Mouse (Mus musculus): Measurements from ENCODE around the gene Lgals12.
A peak's percentile ranks its signal among the peaks of the same experiment; 100 is the strongest.

The Lgals12 gene

GRCm38 (mm10) chr19:7606801-7607689, at the start of gene Lgals12:
TSS of gene Lgals12 (minus strand) at chr19:7607193.
- no peak for DNase-seq (ENCODE audit: low spot score in 2 of 2)

- no peak for DNase-seq (ENCODE audit: low spot score in 2 of 2)
These were observed 42.1 kb upstream of the Lgals12 start for GRCm38 (mm10) chr19:7648913-7649666.

- DNase-seq (ENCODE audit: low spot score in 2 of 2), result no peak
These were observed 26.8 kb upstream of the Lgals12 start for GRCm38 (mm10) chr19:7633786-7634185.

- DNase-seq (ENCODE audit: low spot score in 2 of 2), result no peak
These were observed 26.0 kb upstream of the Lgals12 start for GRCm38 (mm10) chr19:7633021-7633420.

GRCm38 (mm10) chr19:7617696-7618095, 10.7 kb upstream of the Lgals12 start:
- DNase-seq (ENCODE audit: low spot score in 2 of 2), result peak in 1 of 2 experiments; percentile 22

GRCm38 (mm10) chr19:7617085-7617484, 10.1 kb upstream of the Lgals12 start:
- no peak for DNase-seq (ENCODE audit: low spot score in 2 of 2)

GRCm38 (mm10) chr19:7616231-7616930, 9.4 kb upstream of the Lgals12 start:
- no peak for DNase-seq (ENCODE audit: low spot score in 2 of 2)

- DNase-seq (ENCODE audit: low spot score in 2 of 2), result no peak
These were observed 6.2 kb upstream of the Lgals12 start for GRCm38 (mm10) chr19:7613151-7613550.

- no peak for DNase-seq (ENCODE audit: low spot score in 2 of 2)
These were observed 5.2 kb upstream of the Lgals12 start, which contains the start of gene Hrasls5 for GRCm38 (mm10) chr19:7611942-7612757. TSS of gene Hrasls5 (plus strand) at chr19:7612541.

GRCm38 (mm10) chr19:7607690-7608201, 753 bp upstream of the Lgals12 start:
- no peak for DNase-seq (ENCODE audit: low spot score in 2 of 2)

GRCm38 (mm10) chr19:7605930-7606783, 836 bp downstream of the Lgals12 start:
- no peak for DNase-seq (ENCODE audit: low spot score in 2 of 2)

GRCm38 (mm10) chr19:7605013-7605412, 2.0 kb downstream of the Lgals12 start:
- DNase-seq (ENCODE audit: low spot score in 2 of 2), result no peak

GRCm38 (mm10) chr19:7604107-7604506, 2.9 kb downstream of the Lgals12 start:
- no peak for DNase-seq (ENCODE audit: low spot score in 2 of 2)

GRCm38 (mm10) chr19:7601551-7601950, 5.4 kb downstream of the Lgals12 start:
- DNase-seq (ENCODE audit: low spot score in 2 of 2), result no peak

- no peak for DNase-seq (ENCODE audit: low spot score in 2 of 2)
These were observed 8.5 kb downstream of the Lgals12 start for GRCm38 (mm10) chr19:7598481-7598880.

- no peak for DNase-seq (ENCODE audit: low spot score in 2 of 2)
These were observed 11.5 kb downstream of the Lgals12 start for GRCm38 (mm10) chr19:7595534-7595933.

- DNase-seq (ENCODE audit: low spot score in 2 of 2), result no peak
These were observed 15.0 kb downstream of the Lgals12 start for GRCm38 (mm10) chr19:7592018-7592417.

GRCm38 (mm10) chr19:7590795-7591194, 16.2 kb downstream of the Lgals12 start:
- DNase-seq (ENCODE audit: low spot score in 2 of 2), result no peak

GRCm38 (mm10) chr19:7585764-7586163, 21.2 kb downstream of the Lgals12 start:
- no peak for DNase-seq (ENCODE audit: low spot score in 2 of 2)

GRCm38 (mm10) chr19:7585279-7585678, 21.7 kb downstream of the Lgals12 start:
- DNase-seq (ENCODE audit: low spot score in 2 of 2), result no peak

Data from spleen, postnatal 36 days (tissue).